In genomic region chr4:130327366-130327765, GRCm38 (mm10) we compare ENCODE assay signal across 19 mouse cellular contexts. TPM values are rescaled to one million over a fixed set of nuclear protein-coding genes. Genes with fewer than 3 reads are reported as not detected.
DNase-seq lines count a peak whose midpoint lies in the region; ATAC-seq and TF ChIP-seq lines count a peak whose summit lies in the region.
"Had no signal": no experiment of that assay in that cellular context is flagged by ENCODE, and none has a peak within 500 bp of the region (broad histone marks: within the 10 kb centered on the region; RNA-seq: fewer than 3 reads in every experiment).

No protein-coding gene starts in this region.

- H3K9me3 ChIP-seq in heart, embryonic 10.5 days = no peaks in the 10 kb centered on the region
- H3K9me3 ChIP-seq: embryonic facial prominence, embryonic 12.5 days; heart, embryonic 15.5 days; limb, embryonic 13.5 days; liver, embryonic 15.5 days; neural tube, embryonic 12.5 days; stomach, embryonic 15.5 days had no signal

- H3K27ac ChIP-seq in heart, adult 2 months = no peak overlapping the region; the same call in 1 of the 2 replicates
- H3K27ac ChIP-seq in heart, embryonic 10.5 days = no peak overlapping the region
- H3K27ac ChIP-seq: embryonic facial prominence, embryonic 12.5 days; heart, embryonic 15.5 days; hindbrain, embryonic 14.5 days; limb, embryonic 13.5 days; liver, embryonic 15.5 days; neural tube, embryonic 12.5 days; stomach, embryonic 15.5 days had no signal

- WGBS in heart, adult 2 months = 76% methylated on average over 9 of the region's 9 CpGs
- WGBS in heart, embryonic 10.5 days = 90% methylated on average over 9 of the region's 9 CpGs

- DNase-seq in heart, adult 2 months = no peak
- DNase-seq in heart, embryonic 10.5 days (ENCODE audit: low spot score) = no peak
- peak; percentile 11 for DNase-seq in retina, embryonic 14.5 days (ENCODE audit: low spot score)
- DNase-seq in retina, postnatal 1 day = no peak
- peak; percentile 81 for DNase-seq in cerebellum, postnatal 25 days
- DNase-seq in testis, postnatal 10 days (ENCODE audit: low spot score) = no peak
- DNase-seq: lung, postnatal 10 days had no signal

- no peak overlapping the region for H3K9ac ChIP-seq in heart, adult 2 months (ENCODE audit: low read depth, low read length)
- H3K9ac ChIP-seq: embryonic facial prominence, embryonic 12.5 days; heart, embryonic 15.5 days; hindbrain, embryonic 14.5 days; limb, embryonic 13.5 days; liver, embryonic 15.5 days; neural tube, embryonic 12.5 days; stomach, embryonic 15.5 days had no signal

- ATAC-seq in granulocyte monocyte progenitor cell, adult 5-6 weeks (replicated peaks; ENCODE audit: poor library complexity, severe bottlenecking) = no peak

- H3K4me3 ChIP-seq in heart, adult 2 months = no peak overlapping the region
- H3K4me3 ChIP-seq in heart, embryonic 10.5 days = no peak overlapping the region
- H3K4me3 ChIP-seq: embryonic facial prominence, embryonic 12.5 days; heart, embryonic 15.5 days; limb, embryonic 13.5 days; liver, embryonic 15.5 days; neural tube, embryonic 12.5 days; stomach, embryonic 15.5 days had no signal

- no peaks in the 10 kb centered on the region for H3K79me2 ChIP-seq in heart, adult 2 months (replicated peaks; ENCODE audit: control insufficient read depth, insufficient read depth, low read length)

- no peak for TF ChIP-seq POLR2A in heart, adult 2 months (IDR thresholded peaks at IDR 0.05; ENCODE audit: insufficient read depth, low read depth, low read length)

- intact Hi-C loops in heart, adult 2 months (cut with DNase I) = no loop called here

- no peak for TF ChIP-seq EP300 in heart, adult 2 months (IDR thresholded peaks at IDR 0.05; ENCODE audit: insufficient read depth, low read depth, low read length)

- no peaks in the 10 kb centered on the region for H3K27me3 ChIP-seq in heart, adult 2 months (ENCODE audit: control insufficient read depth, insufficient read depth, low read length)
- no peaks in the 10 kb centered on the region for H3K27me3 ChIP-seq in heart, embryonic 10.5 days (ENCODE audit: insufficient read depth, poor library complexity, severe bottlenecking)
- H3K27me3 ChIP-seq: embryonic facial prominence, embryonic 12.5 days; heart, embryonic 15.5 days; limb, embryonic 13.5 days; liver, embryonic 15.5 days; neural tube, embryonic 12.5 days; stomach, embryonic 15.5 days had no signal

- H3K36me3 ChIP-seq in heart, adult 2 months (ENCODE audit: control insufficient read depth, insufficient read depth, low read length) = no peaks in the 10 kb centered on the region
- H3K36me3 ChIP-seq in heart, embryonic 10.5 days = peaks cover 67% of the 10 kb centered on the region

- peak; percentile 25; the same call in 1 of the 2 replicates for TF ChIP-seq CTCF in heart, adult 2 months (IDR thresholded peaks at IDR 0.05)

- peaks cover 1% of the 10 kb centered on the region; the same call in 1 of the 2 replicates for H3K4me1 ChIP-seq in heart, adult 2 months (ENCODE audit: control insufficient read depth, insufficient read depth, low read length)
- peaks cover 12% of the 10 kb centered on the region; the same call in 1 of the 2 replicates for H3K4me1 ChIP-seq in heart, embryonic 10.5 days
- H3K4me1 ChIP-seq: embryonic facial prominence, embryonic 12.5 days; limb, embryonic 13.5 days; neural tube, embryonic 12.5 days; stomach, embryonic 15.5 days had no signal

RNA-seq across cellular contexts. Expression of gene Gm10570, which starts 18.9 kb away (rescaled TPM):
- not detected for total RNA-seq in heart, adult 2 months (2021)
- 0.27 and 0.73 TPM in 2 replicates for polyA plus RNA-seq in heart, adult 2 months (2012; rRNA removed)
- 0.58 and 1.1 TPM in 2 replicates for polyA plus RNA-seq in heart, embryonic 10.5 days (2016; fragmentation: Nextera tagmentation; extraction: Ambion mirVana)
- not detected in 2 replicates for total RNA-seq in granulocyte monocyte progenitor cell, adult 5-6 weeks (2014; fragmentation: Nextera tagmentation)
- total RNA-seq in granulocyte monocyte progenitor cell, adult 5-6 weeks (2017) = not detected in 2 replicates
- total RNA-seq: adrenal gland, adult 18-20 months; common myeloid progenitor, adult 5-6 weeks; megakaryocyte-erythroid progenitor cell, adult 5-6 weeks had no signal
- polyA plus RNA-seq: C2C12; embryonic facial prominence, embryonic 12.5 days; hindbrain, embryonic 14.5 days; limb, embryonic 13.5 days; liver, embryonic 15.5 days; neural tube, embryonic 12.5 days; stomach, embryonic 15.5 days had no signal

RNA-seq across cellular contexts. Expression of gene Fabp3, which starts 19.0 kb away (rescaled TPM):
- 1,000 to 10,000 TPM; 5,566 to 6,234 TPM for total RNA-seq in heart, adult 2 months (2021)
- polyA plus RNA-seq in heart, adult 2 months (2012; rRNA removed) = 6,657 and 8,958 TPM in 2 replicates
- polyA plus RNA-seq in heart, embryonic 10.5 days (2016; fragmentation: Nextera tagmentation; extraction: Ambion mirVana) = 245 and 506 TPM in 2 replicates
- total RNA-seq in granulocyte monocyte progenitor cell, adult 5-6 weeks (2014; fragmentation: Nextera tagmentation) = not detected in 2 replicates
- not detected in 2 replicates for total RNA-seq in granulocyte monocyte progenitor cell, adult 5-6 weeks (2017)
- total RNA-seq: common myeloid progenitor, adult 5-6 weeks; megakaryocyte-erythroid progenitor cell, adult 5-6 weeks had no signal

RNA-seq across cellular contexts. Expression of gene Zcchc17, which starts 32.4 kb away (rescaled TPM):
- total RNA-seq in heart, adult 2 months (2021) = 10 to 100 TPM; 25.8 to 30.7 TPM
- polyA plus RNA-seq in heart, adult 2 months (2012; rRNA removed) = 15.0 and 25.6 TPM in 2 replicates
- 52.7 and 55.3 TPM in 2 replicates for polyA plus RNA-seq in heart, embryonic 10.5 days (2016; fragmentation: Nextera tagmentation; extraction: Ambion mirVana)
- total RNA-seq in granulocyte monocyte progenitor cell, adult 5-6 weeks (2014; fragmentation: Nextera tagmentation) = 32.0 and 45.7 TPM in 2 replicates
- total RNA-seq in granulocyte monocyte progenitor cell, adult 5-6 weeks (2017) = 124 and 150 TPM in 2 replicates

RNA-seq across cellular contexts. Expression of gene Snrnp40, which starts 32.6 kb away (rescaled TPM):
- total RNA-seq in heart, adult 2 months (2021) = 10 to 100 TPM; 14.5 to 14.9 TPM
- polyA plus RNA-seq in heart, adult 2 months (2012; rRNA removed) = 15.7 and 22.6 TPM in 2 replicates
- polyA plus RNA-seq in heart, embryonic 10.5 days (2016; fragmentation: Nextera tagmentation; extraction: Ambion mirVana) = 114 and 151 TPM in 2 replicates
- 73.7 and 97.1 TPM in 2 replicates for total RNA-seq in granulocyte monocyte progenitor cell, adult 5-6 weeks (2014; fragmentation: Nextera tagmentation)
- 83.4 and 96.8 TPM in 2 replicates for total RNA-seq in granulocyte monocyte progenitor cell, adult 5-6 weeks (2017)

RNA-seq across cellular contexts. Expression of gene Serinc2, which starts 48.4 kb away (rescaled TPM):
- 1 to 10 TPM; 1.8 to 2.8 TPM for total RNA-seq in heart, adult 2 months (2021)
- polyA plus RNA-seq in heart, adult 2 months (2012; rRNA removed) = 1.4 and 1.8 TPM in 2 replicates
- polyA plus RNA-seq in heart, embryonic 10.5 days (2016; fragmentation: Nextera tagmentation; extraction: Ambion mirVana) = 5.4 and 12.1 TPM in 2 replicates
- total RNA-seq in granulocyte monocyte progenitor cell, adult 5-6 weeks (2014; fragmentation: Nextera tagmentation) = not detected in 2 replicates
- not detected in 2 replicates for total RNA-seq in granulocyte monocyte progenitor cell, adult 5-6 weeks (2017)
- total RNA-seq: common myeloid progenitor, adult 5-6 weeks; megakaryocyte-erythroid progenitor cell, adult 5-6 weeks had no signal

Comparison
In these comparisons a context has a peak if more than half of its experiments do, and no peak if none do; other contexts are left out.
1. DNase-seq: peak in retina, embryonic 14.5 days (single experiment) and cerebellum, postnatal 25 days (2 of 2); none in heart, adult 2 months (0 of 2), heart, embryonic 10.5 days (single experiment), retina, postnatal 1 day (single experiment) and testis, postnatal 10 days (single experiment).
2. RNA of gene Fabp3, which starts 19.0 kb away (total RNA-seq): 5,566 to 6,234 TPM in heart, adult 2 months; not detected in granulocyte monocyte progenitor cell, adult 5-6 weeks; every median in the first group is over 1,000 times any median in the second.